Mouse (Mus musculus): Measurements from ENCODE around the gene Erg.

DNA sequence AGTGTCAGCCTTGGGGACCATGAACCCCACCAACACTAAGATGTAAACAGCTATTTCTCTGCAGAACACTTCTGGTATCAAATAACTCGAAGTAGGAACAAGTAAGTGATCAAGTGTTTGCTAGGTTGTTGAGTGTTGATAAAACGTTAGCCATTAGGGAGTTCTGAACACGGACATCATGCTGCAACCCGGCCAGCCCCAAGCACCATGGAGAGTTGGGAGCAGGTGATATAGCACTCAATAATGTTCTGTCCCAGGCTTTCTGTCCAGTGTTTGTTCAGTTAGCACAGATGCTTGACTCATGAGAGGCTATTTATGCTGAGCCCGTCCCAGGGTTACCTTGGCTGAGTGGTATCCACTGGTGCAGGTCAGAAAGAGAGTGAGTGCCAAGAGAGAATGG is 254.2 kb downstream of the Erg start:
- TF ChIP-seq CTCF (IDR thresholded peaks at IDR 0.05; ENCODE audit: borderline replicate concordance, insufficient read depth, low read length) (no peak), POLR2A (IDR thresholded peaks at IDR 0.05; ENCODE audit: low read depth, low read length) (no peak)
